ENCODE assay signal across 11 mouse cellular contexts in the genomic region with DNA sequence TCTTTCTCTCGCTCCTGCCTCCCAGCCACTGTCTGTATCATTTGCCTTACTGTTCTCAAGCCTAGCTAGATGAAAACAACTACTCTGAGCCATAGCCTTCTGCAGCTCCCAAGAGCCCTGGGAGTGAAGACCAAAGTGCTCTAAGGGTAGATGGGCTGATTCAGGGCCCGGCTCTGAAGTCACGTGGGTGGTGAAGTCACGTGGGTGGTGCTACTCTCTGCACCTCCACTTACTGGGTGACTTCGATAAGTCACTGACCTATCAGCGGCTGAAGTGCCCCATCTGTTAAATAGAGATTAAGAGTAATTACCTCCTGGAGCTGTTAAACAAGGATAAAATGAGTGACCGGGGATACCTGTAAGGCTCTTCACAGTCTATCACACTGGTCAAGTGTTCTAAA. TPM values are rescaled to one million over a fixed set of nuclear protein-coding genes. Genes with fewer than 3 reads are reported as not detected.
DNase-seq lines count a peak whose midpoint lies in the region; ATAC-seq lines count a peak whose summit lies in the region.
"Had no signal": no experiment of that assay in that cellular context is flagged by ENCODE, and none has a peak within 500 bp of the region (broad histone marks: within the 10 kb centered on the region; RNA-seq: fewer than 3 reads in every experiment).

No protein-coding gene starts in this region.

- no peak overlapping the region for H3K4me2 ChIP-seq in hindbrain, embryonic 13.5 days
- H3K4me2 ChIP-seq in liver, embryonic 11.5 days, result peak overlapping the region; percentile 52
- H3K4me2 ChIP-seq: embryonic facial prominence, embryonic 13.5 days had no signal

- peaks cover 35% of the 10 kb centered on the region for H3K36me3 ChIP-seq in hindbrain, embryonic 10.5 days
- peaks cover 39% of the 10 kb centered on the region for H3K36me3 ChIP-seq in hindbrain, embryonic 13.5 days
- peaks cover 20% of the 10 kb centered on the region for H3K36me3 ChIP-seq in liver, embryonic 11.5 days (ENCODE audit: control insufficient read depth, insufficient read depth, low read length)

- peaks cover 28% of the 10 kb centered on the region for H3K27me3 ChIP-seq in hindbrain, embryonic 10.5 days (ENCODE audit: insufficient read depth, poor library complexity, severe bottlenecking)
- H3K27me3 ChIP-seq in hindbrain, embryonic 13.5 days, result peaks cover 26% of the 10 kb centered on the region
- peaks cover 16% of the 10 kb centered on the region for H3K27me3 ChIP-seq in liver, embryonic 11.5 days (replicated peaks; ENCODE audit: control insufficient read depth, insufficient read depth, low read length)

- 81% methylated on average over 7 of the region's 7 CpGs for WGBS in hindbrain, embryonic 10.5 days
- WGBS in hindbrain, embryonic 13.5 days, result 78% methylated on average over 7 of the region's 7 CpGs
- 43% methylated on average over 7 of the region's 7 CpGs for WGBS in liver, embryonic 11.5 days

- ATAC-seq in hindbrain, embryonic 13.5 days (ENCODE audit: low FRiP score), result no peak
- ATAC-seq in liver, embryonic 11.5 days (replicated peaks; ENCODE audit: low FRiP score), result peak; percentile 93
- ATAC-seq: inflammation-experienced regulatory T-cells, adult 6 months had no signal

- H3K4me1 ChIP-seq in hindbrain, embryonic 10.5 days (replicated peaks), result peaks cover 36% of the 10 kb centered on the region
- peaks cover 18% of the 10 kb centered on the region for H3K4me1 ChIP-seq in hindbrain, embryonic 13.5 days (replicated peaks)
- peaks cover 45% of the 10 kb centered on the region for H3K4me1 ChIP-seq in liver, embryonic 11.5 days (replicated peaks; ENCODE audit: control insufficient read depth, insufficient read depth, low read length)

- H3K9ac ChIP-seq in hindbrain, embryonic 13.5 days, result no peak overlapping the region
- H3K9ac ChIP-seq in liver, embryonic 11.5 days (ENCODE audit: low read depth, low read length), result peak overlapping the region; percentile 4

- no peak overlapping the region for H3K4me3 ChIP-seq in hindbrain, embryonic 10.5 days
- H3K4me3 ChIP-seq in hindbrain, embryonic 13.5 days, result no peak overlapping the region
- H3K4me3 ChIP-seq in liver, embryonic 11.5 days (ENCODE audit: low read depth, low read length), result peak overlapping the region; percentile 21; the same call in 1 of the 2 replicates
- H3K4me3 ChIP-seq: embryonic facial prominence, embryonic 13.5 days; megakaryocyte, embryonic 14.5 days had no signal

- no peaks in the 10 kb centered on the region for H3K9me3 ChIP-seq in hindbrain, embryonic 10.5 days
- no peaks in the 10 kb centered on the region for H3K9me3 ChIP-seq in hindbrain, embryonic 13.5 days
- no peaks in the 10 kb centered on the region for H3K9me3 ChIP-seq in liver, embryonic 11.5 days (ENCODE audit: control insufficient read depth, low read length)
- H3K9me3 ChIP-seq: embryonic facial prominence, embryonic 13.5 days; megakaryocyte, embryonic 14.5 days had no signal

- H3K27ac ChIP-seq in hindbrain, embryonic 10.5 days, result peak overlapping the region; percentile 71; the same call in 1 of the 2 replicates
- no peak overlapping the region for H3K27ac ChIP-seq in hindbrain, embryonic 13.5 days
- H3K27ac ChIP-seq in liver, embryonic 11.5 days (ENCODE audit: low read depth, low read length), result peak overlapping the region; percentile 94
- H3K27ac ChIP-seq: embryonic facial prominence, embryonic 13.5 days had no signal

- no peak for DNase-seq in hindbrain, embryonic 10.5 days (ENCODE audit: low spot score)
- DNase-seq in CD4-positive helper T cell, adult 2 months (ENCODE audit: low read depth, low spot score), result peak; percentile 26
- DNase-seq in c-Kit-positive CD71-positive TER-119-negative erythroid progenitor cells, embryonic 14.5 days (ENCODE audit: low read depth), result peak; percentile 99
- peak; percentile 65 for DNase-seq in liver, embryonic 11.5 days (ENCODE audit: low spot score)
- DNase-seq in right cerebral cortex, postnatal 25 days, result no peak
- no peak for DNase-seq in adrenal gland, postnatal 25 days
- no peak for DNase-seq in cerebellum, adult 9-10 months

RNA-seq across cellular contexts. Expression of gene Tnk1, which starts 4.5 kb away (rescaled TPM):
- polyA plus RNA-seq in hindbrain, embryonic 10.5 days (2016; fragmentation: Nextera tagmentation; extraction: Ambion mirVana), result 0.77 and 1.7 TPM in 2 replicates
- polyA plus RNA-seq in hindbrain, embryonic 13.5 days (2015; fragmentation: Nextera tagmentation; extraction: Ambion mirVana), result 0.13 and 0.23 TPM in 2 replicates
- polyA plus RNA-seq in liver, embryonic 11.5 days (2014; fragmentation: Nextera tagmentation; extraction: Ambion mirVana), result 0.57 and 0.62 TPM in 2 replicates
- not detected in 2 replicates for total RNA-seq in adrenal gland, postnatal 25 days (2021)

RNA-seq across cellular contexts. Expression of gene Plscr3, which starts 7.8 kb away (rescaled TPM):
- polyA plus RNA-seq in hindbrain, embryonic 10.5 days (2016; fragmentation: Nextera tagmentation; extraction: Ambion mirVana), result 85.3 and 88.7 TPM in 2 replicates
- 51.7 and 53.7 TPM in 2 replicates for polyA plus RNA-seq in hindbrain, embryonic 13.5 days (2015; fragmentation: Nextera tagmentation; extraction: Ambion mirVana)
- polyA plus RNA-seq in liver, embryonic 11.5 days (2014; fragmentation: Nextera tagmentation; extraction: Ambion mirVana), result 63.5 and 70.1 TPM in 2 replicates
- 43.8 and 52.9 TPM in 2 replicates for total RNA-seq in adrenal gland, postnatal 25 days (2021)

RNA-seq across cellular contexts. Expression of gene Tmem256, which starts 15.7 kb away (rescaled TPM):
- polyA plus RNA-seq in hindbrain, embryonic 10.5 days (2016; fragmentation: Nextera tagmentation; extraction: Ambion mirVana), result 312 and 362 TPM in 2 replicates
- polyA plus RNA-seq in hindbrain, embryonic 13.5 days (2015; fragmentation: Nextera tagmentation; extraction: Ambion mirVana), result 368 and 374 TPM in 2 replicates
- polyA plus RNA-seq in liver, embryonic 11.5 days (2014; fragmentation: Nextera tagmentation; extraction: Ambion mirVana), result 336 and 370 TPM in 2 replicates
- total RNA-seq in adrenal gland, postnatal 25 days (2021), result 149 and 152 TPM in 2 replicates

RNA-seq across cellular contexts. Expression of gene Nlgn2, which starts 16.4 kb away (rescaled TPM):
- 5.8 and 9.1 TPM in 2 replicates for polyA plus RNA-seq in hindbrain, embryonic 10.5 days (2016; fragmentation: Nextera tagmentation; extraction: Ambion mirVana)
- 21.4 and 22.0 TPM in 2 replicates for polyA plus RNA-seq in hindbrain, embryonic 13.5 days (2015; fragmentation: Nextera tagmentation; extraction: Ambion mirVana)
- polyA plus RNA-seq in liver, embryonic 11.5 days (2014; fragmentation: Nextera tagmentation; extraction: Ambion mirVana), result 2.8 and 3.4 TPM in 2 replicates
- 18.6 and 19.7 TPM in 2 replicates for total RNA-seq in adrenal gland, postnatal 25 days (2021)

RNA-seq across cellular contexts. Expression of gene Tmem95, which starts 23.8 kb away (rescaled TPM):
- polyA plus RNA-seq in hindbrain, embryonic 10.5 days (2016; fragmentation: Nextera tagmentation; extraction: Ambion mirVana), result not detected in 2 replicates
- polyA plus RNA-seq in hindbrain, embryonic 13.5 days (2015; fragmentation: Nextera tagmentation; extraction: Ambion mirVana), result not detected in 2 replicates
- polyA plus RNA-seq in liver, embryonic 11.5 days (2014; fragmentation: Nextera tagmentation; extraction: Ambion mirVana), result not detected in 2 replicates
- total RNA-seq in adrenal gland, postnatal 25 days (2021), result not detected in 2 replicates
- polyA plus RNA-seq: embryonic facial prominence, embryonic 13.5 days; inflammation-experienced regulatory T-cells, adult 6 months had no signal

Comparison
In these comparisons a context has a peak if more than half of its experiments do, and no peak if none do; other contexts are left out.
1. DNase-seq: peak in CD4-positive helper T cell, adult 2 months (single experiment), c-Kit-positive CD71-positive TER-119-negative erythroid progenitor cells, embryonic 14.5 days (single experiment) and liver, embryonic 11.5 days (single experiment); none in hindbrain, embryonic 10.5 days (single experiment), right cerebral cortex, postnatal 25 days (single experiment), adrenal gland, postnatal 25 days (single experiment) and cerebellum, adult 9-10 months (single experiment).